Mouse (Mus musculus): ENCODE measurements at regions not wholly inside any gene's neighbourhood (a gene's known extent, or its start where the extent isn't known, plus 50 kb on each side); places are given as distances from the start of the nearest gene placed in this dataset.
A peak's percentile ranks its signal among the peaks of the same experiment; 100 is the strongest.

DNA sequence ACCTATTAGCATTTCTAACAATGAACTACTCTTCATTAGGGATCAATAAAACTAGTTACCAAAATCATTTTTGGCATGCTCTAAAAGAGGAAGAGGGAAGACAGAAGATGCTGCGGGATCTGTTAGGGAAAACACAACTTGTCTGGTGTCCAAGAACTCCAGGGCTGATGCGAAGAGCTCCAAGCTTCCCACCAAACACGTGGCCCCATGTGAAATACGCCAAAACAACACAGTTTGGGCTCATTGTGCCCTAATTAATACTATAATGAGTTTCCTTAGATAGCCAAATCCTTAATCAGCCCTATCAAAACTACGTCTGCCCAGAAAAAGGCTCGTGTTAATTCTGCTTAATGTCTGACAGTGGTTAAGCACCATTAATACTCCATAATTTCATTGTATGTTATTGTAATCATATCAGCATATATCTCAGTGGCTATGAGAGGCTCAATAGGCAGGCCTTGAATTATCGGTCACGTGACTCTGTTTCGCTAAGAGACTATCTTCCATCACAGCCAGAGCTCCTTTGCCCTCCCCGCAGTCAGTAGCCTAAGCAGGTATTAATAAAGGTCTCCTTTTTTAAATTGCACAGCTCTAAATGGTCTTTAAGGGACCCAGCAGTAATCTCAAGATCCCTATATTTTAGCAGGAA is 223.6 kb upstream of the Pou3f3 start:
- DNase-seq (ENCODE audit: low spot score in 2 of 2), result no peak

GRCm38 (mm10) chr1:42472495-42473230 is 222.9 kb upstream of the Pou3f3 start:
- DNase-seq (ENCODE audit: low spot score in 2 of 2), result no peak

DNA sequence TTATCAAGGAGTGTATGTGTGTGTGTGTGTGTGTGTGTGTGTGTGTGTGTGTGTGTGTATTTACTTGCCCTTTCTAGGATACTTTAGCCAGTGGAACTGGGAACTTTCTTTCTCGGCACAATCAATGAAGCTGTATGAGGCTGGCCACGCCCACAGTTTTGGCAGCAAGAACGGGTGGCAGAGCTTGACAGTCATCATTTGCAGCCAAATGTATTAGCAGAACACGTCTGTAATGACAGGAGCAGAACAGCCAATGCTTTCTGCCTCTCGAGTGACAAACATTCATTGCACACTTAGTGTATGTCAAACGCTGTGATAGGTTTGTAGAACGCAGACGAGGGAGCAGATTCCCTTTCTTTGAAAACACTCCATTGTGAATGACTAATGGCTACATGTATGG is 221.4 kb upstream of the Pou3f3 start:
- DNase-seq (ENCODE audit: low spot score in 2 of 2), result no peak

GRCm38 (mm10) chr1:42474831-42475230 is 220.7 kb upstream of the Pou3f3 start:
- DNase-seq (ENCODE audit: low spot score in 2 of 2), result no peak

DNA sequence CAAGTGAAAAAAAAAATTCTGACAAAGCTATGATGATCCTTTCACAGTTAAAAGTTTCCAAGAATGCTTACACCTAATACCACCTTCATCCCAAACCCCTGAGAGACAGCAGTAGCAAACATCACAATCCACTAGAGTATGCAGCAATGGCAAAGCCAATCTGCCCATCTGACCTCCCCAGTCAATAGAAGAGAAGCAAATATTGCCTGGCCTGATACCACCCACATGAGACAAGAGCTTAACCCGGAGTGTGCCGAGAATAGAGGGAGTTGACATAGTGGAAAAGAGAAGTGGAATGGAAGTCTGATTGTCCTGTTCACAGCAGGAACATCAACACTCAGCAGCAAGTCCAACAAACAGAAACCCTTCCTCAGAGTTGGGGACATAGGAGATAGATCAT is 219.9 kb upstream of the Pou3f3 start:
- no peak for DNase-seq (ENCODE audit: low spot score in 2 of 2)

DNA sequence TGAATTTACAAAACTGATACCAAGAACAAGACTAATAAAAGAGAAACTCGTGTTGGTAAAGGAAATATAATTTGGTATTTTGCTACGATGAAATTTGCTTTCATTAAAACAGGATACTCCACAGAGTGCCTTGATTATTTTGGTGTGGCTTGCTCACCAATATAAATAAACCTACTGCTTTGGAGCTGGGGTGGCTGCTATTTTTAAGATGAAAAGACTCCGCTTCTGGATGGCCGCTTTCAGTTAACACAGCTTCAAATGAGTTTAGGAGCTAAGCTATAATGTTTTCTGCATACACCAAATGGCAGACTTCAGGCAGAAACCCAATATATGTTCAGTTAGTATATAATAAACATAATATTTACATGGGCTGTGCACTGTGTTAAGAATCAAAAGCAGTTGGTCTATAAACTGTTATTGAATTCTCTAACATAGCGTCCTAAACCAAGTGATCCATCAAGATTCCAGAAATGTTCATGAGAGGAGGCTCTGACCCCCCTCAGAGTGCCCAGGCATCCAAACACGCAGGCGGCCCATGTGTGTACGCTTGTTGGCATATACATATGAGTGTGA is 215.1 kb upstream of the Pou3f3 start:
- DNase-seq (ENCODE audit: low spot score in 2 of 2), result no peak

DNA sequence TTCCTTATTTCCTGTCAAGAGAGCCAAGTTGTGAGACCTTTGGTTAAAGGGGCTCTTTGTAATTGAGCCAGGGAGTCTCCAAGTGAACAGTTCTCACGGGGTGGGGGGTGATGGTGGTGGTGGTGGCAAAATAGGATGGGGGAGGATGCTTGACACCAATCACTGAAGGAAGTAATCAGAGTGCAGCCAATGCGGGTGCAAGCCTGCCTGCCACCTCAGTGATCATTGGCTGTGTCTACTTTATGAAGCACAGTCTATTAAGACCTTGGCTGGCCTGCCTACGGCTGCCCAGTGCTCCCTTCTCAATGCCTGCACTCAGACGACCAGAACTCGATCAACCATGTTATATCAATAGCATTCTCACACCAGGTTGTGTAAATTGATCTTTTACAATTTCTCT is 206.0 kb upstream of the Pou3f3 start:
- DNase-seq (ENCODE audit: low spot score in 2 of 2), result no peak

- no peak for DNase-seq (ENCODE audit: low spot score in 2 of 2)
These were observed 204.5 kb upstream of the Pou3f3 start for GRCm38 (mm10) chr1:42490856-42491643.

DNA sequence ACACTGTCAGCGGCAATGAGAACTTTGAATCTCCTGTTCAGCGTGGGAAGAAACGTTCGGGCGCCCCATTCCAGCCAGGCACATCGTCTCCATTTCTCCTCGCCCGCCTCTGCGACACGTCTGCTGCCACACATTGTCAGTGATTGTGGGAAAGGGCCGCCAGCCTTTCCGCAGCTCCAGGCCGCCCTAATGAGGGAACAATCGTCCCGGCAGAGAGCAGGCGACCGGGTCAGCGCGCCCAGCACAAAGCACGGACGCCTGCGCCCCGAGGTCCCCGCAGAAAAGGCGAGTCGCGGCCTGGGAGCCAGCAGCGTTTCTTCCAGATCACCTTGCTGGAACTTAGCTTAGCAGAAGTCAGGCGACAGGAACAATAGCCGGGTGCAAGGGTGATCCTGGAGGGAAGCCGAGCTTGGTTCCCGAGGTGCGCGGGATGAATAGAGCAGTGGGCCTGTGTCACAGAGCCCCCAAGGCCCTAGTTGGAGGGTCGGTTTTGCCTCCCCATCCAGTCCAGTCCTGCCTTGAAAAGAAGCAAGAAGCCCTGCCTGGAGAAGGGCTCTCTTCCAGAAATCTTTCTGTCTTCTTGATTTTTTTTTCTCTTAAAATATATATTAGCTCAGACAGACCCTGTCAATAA is 203.8 kb upstream of the Pou3f3 start:
- no peak for DNase-seq (ENCODE audit: low spot score in 2 of 2)

GRCm38 (mm10) chr1:42496022-42496421 is 199.5 kb upstream of the Pou3f3 start:
- DNase-seq (ENCODE audit: low spot score in 2 of 2), result no peak

- no peak for DNase-seq (ENCODE audit: low spot score in 2 of 2)
These were observed 199.1 kb upstream of the Pou3f3 start for GRCm38 (mm10) chr1:42496433-42496832.

GRCm38 (mm10) chr1:42498901-42499300 is 196.7 kb upstream of the Pou3f3 start:
- DNase-seq (ENCODE audit: low spot score in 2 of 2), result no peak

DNA sequence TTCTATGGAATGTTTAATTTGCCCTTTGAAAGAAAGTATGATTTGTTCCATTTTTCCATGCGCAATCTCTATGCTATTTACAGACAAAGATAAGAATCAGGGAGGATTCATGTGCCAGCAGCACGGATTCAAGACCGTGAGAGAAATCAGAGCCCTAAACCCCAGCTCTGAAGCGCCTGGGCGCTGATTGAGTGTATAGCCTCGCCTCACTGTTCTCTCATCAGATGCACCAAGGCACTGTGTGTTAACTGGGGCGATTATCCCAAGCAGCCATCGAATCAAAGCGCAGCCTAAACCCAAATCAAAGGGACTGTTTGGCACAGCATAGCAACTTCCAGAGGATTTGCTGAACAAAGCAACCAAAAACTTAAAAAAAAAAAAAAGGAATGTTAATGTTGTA is 191.1 kb upstream of the Pou3f3 start:
- no peak for DNase-seq (ENCODE audit: low spot score in 2 of 2)

GRCm38 (mm10) chr1:42505048-42505729 is 190.4 kb upstream of the Pou3f3 start:
- DNase-seq (ENCODE audit: low spot score in 2 of 2), result no peak

DNA sequence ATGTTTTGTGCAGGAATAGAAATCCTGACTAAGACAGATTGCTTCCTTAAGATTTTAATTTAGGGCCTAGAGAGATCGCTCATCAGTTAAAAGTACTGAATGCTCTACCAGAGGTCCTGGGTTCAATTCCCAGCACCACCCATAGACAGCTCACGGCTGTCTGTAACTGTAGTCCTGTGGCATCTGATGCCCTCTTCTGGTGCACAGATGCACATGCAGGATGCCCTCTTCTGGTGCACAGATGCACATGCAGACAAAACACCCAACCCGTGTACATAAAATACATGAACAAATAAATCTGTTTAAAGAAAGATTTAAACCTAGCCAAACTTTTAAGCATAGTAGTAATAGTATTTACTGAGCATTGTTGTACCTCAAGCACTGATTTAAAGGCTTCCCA is 181.2 kb upstream of the Pou3f3 start:
- no peak for DNase-seq (ENCODE audit: low spot score in 2 of 2)

DNA sequence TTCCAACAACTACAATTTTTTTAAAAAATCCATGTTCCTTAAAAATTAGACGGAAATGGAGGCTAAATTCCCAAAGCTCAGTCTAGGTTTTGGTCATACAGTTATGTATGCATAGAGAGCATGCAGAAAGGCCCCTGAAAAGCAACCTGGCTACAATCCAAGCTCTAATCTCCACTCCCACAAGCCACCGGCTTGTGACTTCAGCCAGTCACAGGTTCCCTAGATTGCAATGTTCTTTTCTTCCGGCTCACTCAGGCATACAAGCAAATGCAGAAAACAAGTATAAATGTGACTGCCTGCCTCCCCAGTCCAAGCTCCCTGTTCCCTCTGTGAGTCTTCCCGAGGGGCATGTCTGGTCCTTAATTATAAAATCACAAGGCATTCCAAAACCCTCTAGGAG is 171.2 kb upstream of the Pou3f3 start:
- no peak for DNase-seq (ENCODE audit: low spot score in 2 of 2)

GRCm38 (mm10) chr1:42527746-42528476 is 167.7 kb upstream of the Pou3f3 start:
- DNase-seq (ENCODE audit: low spot score in 2 of 2), result no peak

- no peak for DNase-seq (ENCODE audit: low spot score in 2 of 2)
These were observed 162.7 kb upstream of the Pou3f3 start for GRCm38 (mm10) chr1:42532908-42533307.

- peak; percentile 10 to 18 for DNase-seq (ENCODE audit: low spot score in 2 of 2)
These were observed 156.5 kb upstream of the Pou3f3 start for GRCm38 (mm10) chr1:42539066-42539539.

Data from left cerebral cortex, adult 8-10 months (tissue).